Mouse (Mus musculus): ENCODE measurements around the gene Pnmal1. TPM values are rescaled to one million over a fixed set of nuclear protein-coding genes. Genes with fewer than 3 reads are reported as not detected.

Pnmal1 gene
- total and polyA plus RNA-seq, 3 experiments, result 0.01 to 0.05 TPM; not detected in 1

DNA sequence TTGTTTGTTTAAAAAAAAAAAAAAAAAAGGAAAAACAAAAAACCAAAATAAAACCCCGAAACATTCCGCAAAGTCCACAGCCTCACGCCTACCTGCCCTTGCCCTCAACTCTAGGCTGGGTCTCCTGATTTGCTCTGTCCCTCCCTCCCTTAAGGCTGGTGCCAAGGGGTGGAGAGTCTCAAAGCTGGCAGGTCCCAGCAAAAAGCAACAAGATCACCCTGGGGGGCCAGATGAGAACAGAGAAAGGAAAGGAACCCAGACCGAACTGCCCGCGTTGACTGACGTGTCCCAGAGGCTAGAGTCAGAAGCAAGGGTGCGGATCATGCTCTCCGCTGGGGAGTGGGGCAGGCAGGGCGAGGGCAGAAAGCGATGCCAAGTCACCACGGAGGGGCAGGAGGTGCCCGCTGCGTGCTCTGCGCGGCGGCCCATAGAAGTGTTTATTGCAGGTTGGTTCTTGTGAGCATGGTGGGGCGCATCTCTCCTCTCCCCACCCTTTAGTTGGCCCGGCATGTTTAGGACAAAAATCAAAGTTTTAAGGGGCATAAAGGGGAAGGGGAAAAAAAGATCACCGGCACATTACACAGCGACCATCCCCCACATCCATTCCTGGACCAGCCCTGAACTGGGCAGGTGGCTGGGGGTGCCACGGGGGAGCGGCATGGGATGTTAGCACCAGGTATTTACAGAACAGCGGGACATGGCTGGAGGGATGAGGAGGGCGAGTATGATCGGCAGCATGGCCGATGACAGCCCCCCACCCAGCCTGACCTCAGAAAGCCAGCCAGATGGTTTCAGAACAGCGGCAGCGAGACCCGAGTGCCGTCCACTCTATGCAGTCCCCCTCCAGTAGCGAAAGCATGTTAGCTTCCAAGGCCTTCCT, 43.8 kb upstream of the Pnmal1 start:
- H3K36me3 ChIP-seq (replicated peaks), result peaks cover 78% of the 10 kb centered on the region
- peaks cover 50% of the 10 kb centered on the region for H3K4me1 ChIP-seq (ENCODE audit: insufficient read depth, low read depth, low read length)
- TF ChIP-seq POLR2AphosphoS5 (IDR thresholded peaks at IDR 0.05; ENCODE audit: insufficient replicate concordance, low read depth, low read length) (no peak), TAL1 (conservative IDR thresholded peaks at IDR 0.05; ENCODE audit: low read depth, low read length) (no peak), CTCF (IDR thresholded peaks at IDR 0.05; ENCODE audit: low read depth, low read length) (no peak), GATA2 (IDR thresholded peaks at IDR 0.05; ENCODE audit: borderline replicate concordance, low read depth, low read length) (no peak), GATA1 (IDR thresholded peaks at IDR 0.05; ENCODE audit: borderline replicate concordance, low read length) (no peak)
- ATAC-seq (ENCODE audit: extremely low read depth, insufficient number of reproducible peaks, low FRiP score, poor library complexity, severe bottlenecking) (no peak), DNase-seq (ENCODE audit: low spot score) (no peak)
- H3K4me3 ChIP-seq (ENCODE audit: low read depth, low read length), result no peak overlapping the region
- no peaks in the 10 kb centered on the region for H3K9me3 ChIP-seq (replicated peaks)
- no peaks in the 10 kb centered on the region for H3K27me3 ChIP-seq (ENCODE audit: insufficient read depth, low read length)

DNA sequence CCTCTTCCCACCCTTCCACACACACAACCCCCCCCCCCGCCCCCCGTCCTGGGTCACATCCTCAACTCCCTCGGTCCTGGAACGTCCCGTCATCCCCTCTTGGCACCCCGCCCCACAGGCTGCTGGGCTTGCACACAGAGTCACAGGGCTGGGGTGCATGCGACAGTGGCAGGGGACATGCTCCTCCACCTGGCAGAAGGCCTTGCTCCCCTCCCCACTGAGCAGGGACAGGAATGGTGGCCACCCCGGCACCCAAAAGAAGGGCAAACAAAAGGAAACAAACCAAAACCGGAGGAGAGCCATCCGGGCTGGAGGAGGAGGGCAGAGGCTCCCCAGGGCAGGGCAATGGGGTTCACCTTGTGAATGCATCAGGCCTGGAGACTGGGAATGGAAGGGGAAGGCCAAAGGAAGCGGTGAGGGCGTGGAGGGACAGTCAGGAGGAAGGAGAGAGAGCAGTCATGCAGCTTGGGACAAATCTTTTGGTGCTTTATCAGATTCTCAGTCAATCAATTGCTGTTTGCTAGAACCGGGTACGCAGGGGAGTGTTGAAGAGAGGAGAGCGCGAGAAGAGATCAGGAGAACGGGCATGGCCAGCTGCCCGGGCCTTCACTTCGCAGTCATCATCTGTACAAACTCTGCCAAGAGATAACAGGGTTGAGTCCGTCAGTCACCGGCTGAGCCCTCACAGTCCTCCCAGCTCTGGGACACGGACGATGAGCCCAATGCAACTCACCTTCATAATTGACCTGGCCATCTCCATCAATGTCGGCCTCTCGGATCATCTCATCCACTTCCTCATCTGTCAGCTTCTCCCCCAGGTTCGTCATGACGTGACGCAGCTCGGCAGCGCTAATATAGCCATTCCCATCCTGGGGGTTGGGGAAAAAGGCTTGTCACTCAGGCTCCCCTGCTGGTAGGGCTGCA, 42.9 kb upstream of the Pnmal1 start:
- peaks cover 59% of the 10 kb centered on the region for H3K4me1 ChIP-seq (ENCODE audit: insufficient read depth, low read depth, low read length)
- no peak overlapping the region for H3K4me3 ChIP-seq (ENCODE audit: low read depth, low read length)
- H3K9me3 ChIP-seq (replicated peaks), result no peaks in the 10 kb centered on the region
- ATAC-seq (ENCODE audit: extremely low read depth, insufficient number of reproducible peaks, low FRiP score, poor library complexity, severe bottlenecking) (no peak), DNase-seq (ENCODE audit: low spot score) (no peak)
- H3K27me3 ChIP-seq (ENCODE audit: insufficient read depth, low read length), result no peaks in the 10 kb centered on the region
- TF ChIP-seq TAL1 (conservative IDR thresholded peaks at IDR 0.05; ENCODE audit: low read depth, low read length) (no peak), POLR2AphosphoS5 (IDR thresholded peaks at IDR 0.05; ENCODE audit: insufficient replicate concordance, low read depth, low read length) (no peak), GATA2 (IDR thresholded peaks at IDR 0.05; ENCODE audit: borderline replicate concordance, low read depth, low read length) (no peak), CTCF (IDR thresholded peaks at IDR 0.05; ENCODE audit: low read depth, low read length) (no peak), GATA1 (IDR thresholded peaks at IDR 0.05; ENCODE audit: borderline replicate concordance, low read length) (no peak)
- H3K36me3 ChIP-seq (replicated peaks), result peaks cover 87% of the 10 kb centered on the region

DNA sequence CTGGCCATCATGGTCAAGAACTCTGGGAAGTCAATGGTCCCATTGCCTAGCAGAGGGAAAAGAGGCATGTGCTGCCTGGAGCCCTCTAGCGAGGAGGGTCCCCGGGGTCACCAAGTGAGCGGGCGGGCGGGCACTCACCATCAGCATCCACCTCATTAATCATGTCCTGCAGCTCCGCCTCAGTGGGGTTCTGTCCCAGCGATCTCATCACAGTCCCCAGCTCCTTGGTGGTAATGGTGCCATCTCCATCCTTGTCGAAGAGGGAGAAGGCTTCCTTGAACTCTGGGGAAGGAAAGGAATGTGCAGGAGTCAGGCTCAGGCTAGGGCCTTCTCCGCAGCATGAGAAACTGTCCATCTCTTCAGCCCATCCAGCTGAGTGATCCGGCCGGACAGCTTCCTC, 42.0 kb upstream of the Pnmal1 start:
- Histone ChIP-seq H3K36me3 (replicated peaks) (peaks cover 95% of the 10 kb centered on the region), H3K4me3 (ENCODE audit: low read depth, low read length) (no peak overlapping the region), H3K4me1 (ENCODE audit: insufficient read depth, low read depth, low read length) (peaks cover 68% of the 10 kb centered on the region), H3K9me3 (replicated peaks) (no peaks in the 10 kb centered on the region), H3K27me3 (ENCODE audit: insufficient read depth, low read length) (no peaks in the 10 kb centered on the region)
- DNase-seq (ENCODE audit: low spot score), result no peak
- TF ChIP-seq GATA1 (IDR thresholded peaks at IDR 0.05; ENCODE audit: borderline replicate concordance, low read length), result no peak
- no peak for TF ChIP-seq GATA2 (IDR thresholded peaks at IDR 0.05; ENCODE audit: borderline replicate concordance, low read depth, low read length)
- no peak for TF ChIP-seq POLR2AphosphoS5 (IDR thresholded peaks at IDR 0.05; ENCODE audit: insufficient replicate concordance, low read depth, low read length)
- no peak for TF ChIP-seq CTCF (IDR thresholded peaks at IDR 0.05; ENCODE audit: low read depth, low read length)
- no peak for TF ChIP-seq TAL1 (conservative IDR thresholded peaks at IDR 0.05; ENCODE audit: low read depth, low read length)
- ATAC-seq (ENCODE audit: extremely low read depth, insufficient number of reproducible peaks, low FRiP score, poor library complexity, severe bottlenecking), result no peak

DNA sequence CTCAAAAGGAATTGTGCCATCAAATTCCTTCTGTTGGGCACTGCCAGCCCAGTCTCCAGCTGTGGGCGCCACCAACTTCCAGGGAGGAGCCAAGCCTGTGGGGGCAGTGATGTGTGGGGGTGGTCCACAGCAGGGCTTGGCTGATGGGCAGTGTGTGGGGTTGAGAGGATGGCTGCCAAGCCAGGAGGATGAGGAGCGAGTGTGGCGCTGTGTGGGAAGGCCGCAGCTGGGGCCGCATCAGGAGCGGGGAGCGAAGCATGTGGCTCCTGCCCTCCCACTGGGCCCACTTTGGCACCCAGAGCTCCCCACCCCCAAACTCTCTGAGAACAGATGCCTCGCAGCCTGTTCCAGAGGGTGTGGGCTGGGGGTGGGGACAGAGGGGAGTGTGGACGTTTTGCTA, 41.5 kb upstream of the Pnmal1 start:
- H3K9me3 ChIP-seq (replicated peaks), result no peaks in the 10 kb centered on the region
- ATAC-seq (ENCODE audit: extremely low read depth, insufficient number of reproducible peaks, low FRiP score, poor library complexity, severe bottlenecking) (no peak), DNase-seq (ENCODE audit: low spot score) (no peak)
- H3K27me3 ChIP-seq (ENCODE audit: insufficient read depth, low read length), result no peaks in the 10 kb centered on the region
- TF ChIP-seq GATA1 (IDR thresholded peaks at IDR 0.05; ENCODE audit: borderline replicate concordance, low read length) (no peak), GATA2 (IDR thresholded peaks at IDR 0.05; ENCODE audit: borderline replicate concordance, low read depth, low read length) (no peak), POLR2AphosphoS5 (IDR thresholded peaks at IDR 0.05; ENCODE audit: insufficient replicate concordance, low read depth, low read length) (no peak), TAL1 (conservative IDR thresholded peaks at IDR 0.05; ENCODE audit: low read depth, low read length) (no peak), CTCF (IDR thresholded peaks at IDR 0.05; ENCODE audit: low read depth, low read length) (no peak)
- peaks cover 95% of the 10 kb centered on the region for H3K36me3 ChIP-seq (replicated peaks)
- peaks cover 72% of the 10 kb centered on the region for H3K4me1 ChIP-seq (ENCODE audit: insufficient read depth, low read depth, low read length)
- no peak overlapping the region for H3K4me3 ChIP-seq (ENCODE audit: low read depth, low read length)

DNA sequence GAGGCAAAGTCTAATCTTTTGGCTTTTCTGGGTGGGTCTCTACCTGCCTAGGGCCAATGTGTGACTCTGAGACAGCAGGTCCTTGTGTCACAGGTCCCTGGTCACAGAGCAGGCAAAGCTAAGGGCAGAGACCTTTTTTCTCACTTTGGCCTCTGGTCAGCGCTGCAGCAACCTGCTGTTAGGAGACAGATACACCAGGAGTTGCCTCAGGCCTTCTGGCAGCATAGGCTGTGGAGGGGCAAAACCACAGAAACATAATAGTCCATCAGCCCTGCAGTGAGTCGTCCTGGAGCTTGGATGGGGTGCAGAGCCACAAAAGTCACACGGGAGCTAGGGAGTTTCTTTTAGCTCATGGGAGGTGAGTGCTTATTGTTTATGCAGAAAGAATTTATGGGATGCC, 40.8 kb upstream of the Pnmal1 start:
- Histone ChIP-seq H3K36me3 (replicated peaks) (peaks cover 88% of the 10 kb centered on the region), H3K4me1 (ENCODE audit: insufficient read depth, low read depth, low read length) (peaks cover 70% of the 10 kb centered on the region), H3K9me3 (replicated peaks) (no peaks in the 10 kb centered on the region), H3K4me3 (ENCODE audit: low read depth, low read length) (no peak overlapping the region), H3K27me3 (ENCODE audit: insufficient read depth, low read length) (no peaks in the 10 kb centered on the region)
- no peak for DNase-seq (ENCODE audit: low spot score)
- TF ChIP-seq GATA2 (IDR thresholded peaks at IDR 0.05; ENCODE audit: borderline replicate concordance, low read depth, low read length), result no peak
- no peak for TF ChIP-seq GATA1 (IDR thresholded peaks at IDR 0.05; ENCODE audit: borderline replicate concordance, low read length)
- TF ChIP-seq CTCF (IDR thresholded peaks at IDR 0.05; ENCODE audit: low read depth, low read length), result no peak
- TF ChIP-seq TAL1 (conservative IDR thresholded peaks at IDR 0.05; ENCODE audit: low read depth, low read length), result no peak
- TF ChIP-seq POLR2AphosphoS5 (IDR thresholded peaks at IDR 0.05; ENCODE audit: insufficient replicate concordance, low read depth, low read length), result no peak
- ATAC-seq (ENCODE audit: extremely low read depth, insufficient number of reproducible peaks, low FRiP score, poor library complexity, severe bottlenecking), result no peak
